Mouse (Mus musculus) forebrain, postnatal 0 days (tissue): ENCODE measurements at regions not wholly inside any gene's neighbourhood (a gene's known extent, or its start where the extent isn't known, plus 50 kb on each side); places are given as distances from the start of the nearest gene placed in this dataset.

ENCODE experiments used
- ATAC-seq: fragments of 200-750 bp; cut with Nextera tagmentation; 2 replicates; pipeline ENCODE4 v1.8.0; 2017; ENCODE audit warnings: mild to moderate bottlenecking, moderate library complexity
- DNase-seq: peaks from one replicate; pipeline ENCODE4 v3.0.0-alpha.2; 2015
- H3K27ac ChIP-seq: fragments of 300-500 bp; sonication (generic); 2 replicates; pipeline ENCODE4 v1.5.1; 2014; ENCODE audit warnings: low read depth, mild to moderate bottlenecking, antibody characterized with exemption, low read length, moderate library complexity, mixed read lengths
- H3K27me3 ChIP-seq: fragments of 300-500 bp; sonication (generic); 2 replicates; pipeline ENCODE4 v1.6.1; 2014; ENCODE audit warnings: mild to moderate bottlenecking, low read length, mixed read lengths; ENCODE audit not compliant: insufficient read depth
- H3K36me3 ChIP-seq: fragments of 300-500 bp; sonication (generic); 2 replicates; pipeline ENCODE4 v1.6.1; 2014; ENCODE audit warnings: mild to moderate bottlenecking, moderate library complexity; ENCODE audit not compliant: insufficient read depth
- H3K4me1 ChIP-seq: fragments of 300-500 bp; sonication (generic); 2 replicates; pipeline ENCODE4 v1.6.1; 2014; ENCODE audit warnings: antibody characterized with exemption; ENCODE audit not compliant: insufficient read depth
- H3K4me2 ChIP-seq: fragments of 300-500 bp; sonication (generic); 2 replicates; pipeline ENCODE4 v1.6.1; 2014; ENCODE audit warnings: low read depth, mild to moderate bottlenecking, moderate library complexity
- H3K4me3 ChIP-seq: fragments of 300-500 bp; sonication (generic); 2 replicates; pipeline ENCODE4 v1.5.1; 2014; ENCODE audit warnings: low read depth, low read length, mixed read lengths
- H3K9ac ChIP-seq: fragments of 300-500 bp; sonication (generic); 2 replicates; pipeline ENCODE4 v1.6.1; 2014; ENCODE audit warnings: mild to moderate bottlenecking
- H3K9me3 ChIP-seq: fragments of 300-500 bp; sonication (generic); 2 replicates; pipeline ENCODE4 v1.6.1; 2016; ENCODE audit warnings: low read length
- CTCF ChIP-seq: sonication (generic); IDR thresholded peaks from 2 replicates; pipeline ENCODE4 v1.5.1; 2016; ENCODE audit warnings: antibody characterized with exemption, control low read depth, low read depth
- WGBS: fragments of 180-500 bp; shearing (Covaris S2); extraction: QIAGEN DNeasy Blood & Tissue Kit; methylation state at CpG from one replicate; pipeline ENCODE4 v1.1.7; 2014; 5-methylcytosine and 5-hydroxymethylcytosine counted together

DNA sequence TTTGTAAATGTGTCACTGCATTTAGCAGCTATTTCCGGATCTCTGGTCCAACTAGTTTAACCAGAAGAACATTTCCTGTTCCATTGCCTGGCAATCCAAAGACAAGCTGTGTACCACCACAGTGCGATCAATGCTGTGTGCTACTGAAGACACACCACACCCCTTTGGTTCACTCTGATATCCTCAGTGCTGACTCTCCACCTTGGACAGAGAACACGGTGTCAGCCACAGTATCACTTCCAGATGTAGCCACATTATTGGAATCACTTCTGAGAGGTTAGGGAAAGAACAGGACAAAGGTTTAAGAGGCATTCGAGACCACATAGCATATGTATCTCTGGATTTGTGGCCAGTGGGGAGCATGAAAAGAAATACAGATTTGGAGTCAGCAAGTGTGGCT lies 264.4 kb upstream of the Cdyl start:
- Histone ChIP-seq H3K27me3 (no peaks in the 10 kb centered on the region), H3K9me3 (no peaks in the 10 kb centered on the region), H3K27ac (no peak overlapping the region), H3K9ac (no peak overlapping the region), H3K36me3 (no peaks in the 10 kb centered on the region), H3K4me2 (no peak overlapping the region), H3K4me1 (no peaks in the 10 kb centered on the region), H3K4me3 (no peak overlapping the region)
- no peak for ATAC-seq
- DNase-seq, result no peak
- no peak for TF ChIP-seq CTCF
- WGBS, result 85% methylated on average over 4 of the region's 4 CpGs

DNA sequence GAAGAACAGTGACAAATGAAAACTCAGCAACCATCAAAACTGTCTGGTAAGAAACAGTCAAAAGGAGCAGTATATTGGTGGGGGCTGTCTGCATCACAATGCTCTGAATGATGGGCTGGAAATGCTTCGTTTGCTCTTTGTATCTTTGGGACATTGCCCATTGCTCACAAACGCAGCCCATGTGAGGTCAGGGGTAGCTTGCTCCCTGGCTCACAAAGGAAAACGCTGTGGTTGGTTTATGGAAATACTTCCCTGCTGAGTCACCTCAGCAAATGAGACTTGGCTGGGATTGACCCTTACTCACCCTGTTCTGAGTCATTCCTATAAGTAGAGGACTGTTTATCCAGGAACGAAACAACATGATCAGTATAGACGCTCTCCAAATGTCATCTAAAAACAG lies 264.0 kb upstream of the Cdyl start:
- H3K9me3 ChIP-seq, result no peaks in the 10 kb centered on the region
- no peak overlapping the region for H3K9ac ChIP-seq
- no peak for ATAC-seq
- TF ChIP-seq CTCF, result no peak
- DNase-seq, result no peak
- no peaks in the 10 kb centered on the region for H3K4me1 ChIP-seq
- no peaks in the 10 kb centered on the region for H3K27me3 ChIP-seq
- no peaks in the 10 kb centered on the region for H3K36me3 ChIP-seq
- no peak overlapping the region for H3K4me2 ChIP-seq
- H3K4me3 ChIP-seq, result no peak overlapping the region
- 21% methylated on average over 5 of the region's 5 CpGs for WGBS
- no peak overlapping the region for H3K27ac ChIP-seq

DNA sequence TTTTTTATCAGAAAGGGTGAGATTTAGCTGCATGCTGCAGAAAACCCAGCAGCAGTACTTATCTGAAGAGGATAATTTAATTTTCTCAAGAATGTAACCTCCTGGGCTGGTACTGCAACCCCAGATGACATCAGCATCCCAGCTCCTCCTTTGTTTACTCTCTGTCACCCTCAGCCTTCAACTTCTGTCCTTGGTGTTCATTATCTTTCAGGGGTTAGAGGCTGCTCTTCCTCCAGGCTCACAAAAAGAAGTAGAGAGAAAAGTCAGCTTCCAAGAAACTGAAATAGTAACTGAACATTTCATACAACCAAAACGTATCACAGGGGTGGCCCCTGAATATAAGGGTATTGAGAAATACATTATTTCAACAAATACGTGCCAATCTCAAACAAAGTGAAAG lies 262.5 kb upstream of the Cdyl start:
- WGBS, result 88% methylated on average over 2 of the region's 2 CpGs
- ATAC-seq, result no peak
- no peak for TF ChIP-seq CTCF

DNA sequence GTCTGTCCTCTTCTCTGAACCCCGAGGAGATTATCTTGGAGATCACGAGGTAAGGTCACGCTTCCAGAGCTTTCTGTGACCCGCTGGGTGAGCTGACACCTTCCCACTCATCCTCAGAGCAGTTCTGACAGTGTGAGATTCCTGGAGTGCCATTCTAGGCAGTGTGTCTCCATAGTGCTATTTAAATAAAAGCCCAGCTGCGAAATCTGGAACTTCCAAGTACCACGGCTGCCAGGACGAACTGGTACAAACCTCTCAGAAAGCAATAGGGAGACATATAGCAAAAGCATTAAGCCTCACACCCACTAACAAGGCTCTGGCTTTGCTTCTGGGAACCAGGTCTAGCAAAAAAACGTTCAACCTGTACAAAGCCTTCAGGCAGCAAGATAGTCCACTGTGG lies 261.4 kb upstream of the Cdyl start:
- no peaks in the 10 kb centered on the region for H3K36me3 ChIP-seq
- H3K4me2 ChIP-seq, result no peak overlapping the region
- ATAC-seq (no peak), DNase-seq (no peak)
- WGBS, result 83% methylated on average over 8 of the region's 8 CpGs
- no peak overlapping the region for H3K27ac ChIP-seq
- TF ChIP-seq CTCF, result no peak
- no peak overlapping the region for H3K4me3 ChIP-seq
- no peaks in the 10 kb centered on the region for H3K9me3 ChIP-seq
- H3K4me1 ChIP-seq, result no peaks in the 10 kb centered on the region
- H3K9ac ChIP-seq, result no peak overlapping the region
- no peaks in the 10 kb centered on the region for H3K27me3 ChIP-seq

More for the DNA sequence above, 262.5 kb upstream of the Cdyl start:
- no peak for DNase-seq
- Histone ChIP-seq H3K27me3 (no peaks in the 10 kb centered on the region), H3K9me3 (no peaks in the 10 kb centered on the region), H3K4me3 (no peak overlapping the region), H3K36me3 (no peaks in the 10 kb centered on the region), H3K9ac (no peak overlapping the region), H3K27ac (no peak overlapping the region), H3K4me2 (no peak overlapping the region), H3K4me1 (no peaks in the 10 kb centered on the region)

DNA sequence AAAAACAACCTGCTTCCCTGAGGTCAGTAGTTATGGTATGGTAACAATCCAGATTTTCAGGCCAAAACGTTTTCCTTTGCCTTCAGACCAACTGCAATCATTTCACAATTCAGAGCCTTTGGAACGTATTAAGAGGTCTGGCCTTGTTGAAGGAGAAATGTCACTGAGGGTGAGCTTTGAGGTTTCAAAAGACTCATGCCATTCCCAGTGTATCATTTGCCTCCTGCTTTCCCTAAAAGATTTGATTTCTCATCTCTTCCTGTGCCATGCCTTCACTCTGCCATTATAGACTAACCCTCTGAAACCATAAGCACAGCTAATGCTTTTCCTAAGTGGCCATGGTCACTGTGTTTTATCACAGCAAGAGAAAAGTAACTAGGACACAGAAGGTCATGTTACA lies 256.8 kb upstream of the Cdyl start:
- Histone ChIP-seq H3K27me3 (no peaks in the 10 kb centered on the region), H3K4me2 (no peak overlapping the region), H3K27ac (no peak overlapping the region), H3K4me1 (no peaks in the 10 kb centered on the region), H3K36me3 (no peaks in the 10 kb centered on the region), H3K9me3 (no peaks in the 10 kb centered on the region), H3K9ac (no peak overlapping the region), H3K4me3 (no peak overlapping the region)
- no peak for DNase-seq
- ATAC-seq, result no peak
- 85% methylated on average over 2 of the region's 2 CpGs for WGBS
- no peak for TF ChIP-seq CTCF

DNA sequence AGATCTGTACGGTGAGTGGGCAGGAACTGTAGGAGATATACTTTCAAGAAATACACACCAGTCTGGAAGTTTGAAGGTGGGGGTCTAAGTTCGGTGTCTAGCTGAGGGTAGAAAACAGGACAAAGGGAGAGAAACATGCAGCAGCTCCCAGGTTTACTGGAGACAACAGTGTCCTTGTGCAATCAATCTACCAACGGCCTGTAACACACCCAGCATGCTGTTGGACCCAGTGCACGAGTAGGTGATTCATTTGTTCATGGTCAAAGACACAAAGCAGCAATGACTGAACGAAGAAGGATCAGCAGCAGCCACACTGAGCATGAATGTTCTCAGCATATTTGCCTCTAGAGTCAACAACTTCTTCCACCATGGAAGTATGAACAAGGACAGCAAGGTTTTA lies 255.2 kb upstream of the Cdyl start:
- ATAC-seq, result no peak
- 88% methylated on average over 5 of the region's 5 CpGs for WGBS
- H3K9me3 ChIP-seq, result no peaks in the 10 kb centered on the region
- no peaks in the 10 kb centered on the region for H3K4me1 ChIP-seq
- no peak overlapping the region for H3K9ac ChIP-seq
- H3K27me3 ChIP-seq, result no peaks in the 10 kb centered on the region
- no peak for TF ChIP-seq CTCF
- no peaks in the 10 kb centered on the region for H3K36me3 ChIP-seq
- no peak for DNase-seq
- no peak overlapping the region for H3K4me2 ChIP-seq
- no peak overlapping the region for H3K4me3 ChIP-seq
- no peak overlapping the region for H3K27ac ChIP-seq

DNA sequence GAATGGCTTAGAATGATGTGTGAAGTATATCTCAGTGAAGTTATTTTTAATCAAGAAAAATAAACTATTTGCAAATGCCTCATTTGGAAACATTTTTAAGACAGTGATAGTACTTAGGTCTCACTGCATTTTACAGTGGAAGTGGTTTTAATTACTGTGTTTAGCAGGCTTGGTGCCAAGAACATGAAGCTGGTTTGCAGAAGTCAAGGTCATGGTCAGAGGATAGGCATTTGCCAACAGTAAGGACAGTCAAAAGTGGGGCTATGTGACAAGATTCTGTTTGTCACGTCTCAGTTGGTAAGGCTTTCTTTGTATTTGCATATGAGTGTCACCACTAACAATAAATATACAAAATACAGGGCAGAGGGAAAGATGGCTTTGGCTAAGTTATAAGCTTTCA lies 254.2 kb upstream of the Cdyl start:
- 60% methylated on average over 1 of the region's 1 CpGs for WGBS
- no peak for TF ChIP-seq CTCF

DNA sequence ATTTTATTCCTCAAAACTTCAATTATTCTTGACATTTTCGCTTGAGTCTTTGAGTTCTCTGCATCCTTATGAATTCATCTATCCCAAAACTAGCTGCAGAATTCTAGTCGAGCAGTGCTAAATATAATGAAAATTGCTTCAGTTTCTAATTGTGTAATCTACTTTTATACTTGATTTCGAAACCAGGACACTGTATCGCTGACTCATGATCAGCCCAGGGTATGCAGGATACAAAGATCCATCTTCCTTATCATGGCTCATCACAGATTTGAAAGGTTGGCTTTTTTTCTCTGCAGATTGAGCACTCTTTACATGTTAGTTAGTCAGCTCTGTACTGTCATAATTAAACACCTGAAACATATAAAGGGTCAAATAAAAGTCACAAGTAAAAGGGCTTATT lies 242.1 kb upstream of the Cdyl start:
- H3K4me3 ChIP-seq, result no peak overlapping the region
- no peak overlapping the region for H3K9ac ChIP-seq
- ATAC-seq (no peak), DNase-seq (no peak)
- H3K9me3 ChIP-seq, result no peaks in the 10 kb centered on the region
- no peaks in the 10 kb centered on the region for H3K4me1 ChIP-seq
- no peaks in the 10 kb centered on the region for H3K36me3 ChIP-seq
- no peaks in the 10 kb centered on the region for H3K27me3 ChIP-seq
- H3K4me2 ChIP-seq, result no peak overlapping the region
- 89% methylated on average over 4 of the region's 4 CpGs for WGBS
- H3K27ac ChIP-seq, result no peak overlapping the region
- no peak for TF ChIP-seq CTCF

More for the DNA sequence above, 254.2 kb upstream of the Cdyl start:
- H3K27ac ChIP-seq, result no peak overlapping the region
- no peak overlapping the region for H3K9ac ChIP-seq
- H3K4me2 ChIP-seq, result no peak overlapping the region
- DNase-seq (no peak), ATAC-seq (no peak)
- H3K9me3 ChIP-seq, result no peaks in the 10 kb centered on the region
- H3K36me3 ChIP-seq, result no peaks in the 10 kb centered on the region
- H3K4me3 ChIP-seq, result no peak overlapping the region
- H3K4me1 ChIP-seq, result no peaks in the 10 kb centered on the region
- H3K27me3 ChIP-seq, result no peaks in the 10 kb centered on the region
